14 mouse cellular contexts compared by ENCODE assay signal in genomic region chr4:7363508-7363907, GRCm38 (mm10).
"Had no signal": no experiment of that assay in that cellular context is flagged by ENCODE, and none has a peak within 500 bp of the region (broad histone marks: within the 10 kb centered on the region; RNA-seq: fewer than 3 reads in every experiment).

No protein-coding gene starts in this region.

- H3K27ac ChIP-seq: kidney, postnatal 0 days; limb, embryonic 12.5 days; liver, embryonic 13.5 days; lung, embryonic 15.5 days; macrophage; neural tube, embryonic 13.5 days; stomach, postnatal 0 days had no signal

- H3K27me3 ChIP-seq: limb, embryonic 12.5 days; liver, embryonic 13.5 days; lung, embryonic 15.5 days; neural tube, embryonic 13.5 days had no signal

- ATAC-seq: liver, postnatal 0 days had no signal

- H3K4me1 ChIP-seq: limb, embryonic 12.5 days; liver, embryonic 13.5 days; lung, embryonic 15.5 days; neural tube, embryonic 13.5 days had no signal

- DNase-seq: kidney, adult 2 months; kidney, postnatal 36 days; liver; liver, embryonic 13.5 days; liver, postnatal 0 days; lung, postnatal 14 days; midbrain, embryonic 14.5 days had no signal

- H3K36me3 ChIP-seq: limb, embryonic 12.5 days; liver, embryonic 13.5 days; lung, embryonic 15.5 days; neural tube, embryonic 13.5 days had no signal

- H3K4me3 ChIP-seq: limb, embryonic 12.5 days; liver, embryonic 13.5 days; lung, embryonic 15.5 days; myocyte; neural tube, embryonic 13.5 days had no signal

- H3K9me3 ChIP-seq: limb, embryonic 12.5 days; liver, embryonic 13.5 days; lung, embryonic 15.5 days; neural tube, embryonic 13.5 days had no signal
